Comparison of ENCODE assay signal across 23 mouse cellular contexts in genomic region chr8:82195112-82195511, GRCm38 (mm10).
A peak's percentile ranks its signal among the peaks of the same experiment; 100 is the strongest.
DNase-seq lines count a peak whose midpoint lies in the region; ATAC-seq and TF ChIP-seq lines count a peak whose summit lies in the region.
"Had no signal": no experiment of that assay in that cellular context is flagged by ENCODE, and none has a peak within 500 bp of the region (broad histone marks: within the 10 kb centered on the region; RNA-seq: fewer than 3 reads in every experiment).

No protein-coding gene starts in this region.

- no peaks in the 10 kb centered on the region for H3K27me3 ChIP-seq in embryonic facial prominence, embryonic 11.5 days (ENCODE audit: control insufficient read depth, insufficient read depth, low read length)
- no peaks in the 10 kb centered on the region for H3K27me3 ChIP-seq in embryonic facial prominence, embryonic 10.5 days (replicated peaks; ENCODE audit: low read depth, poor library complexity, severe bottlenecking)
- H3K27me3 ChIP-seq: heart, embryonic 13.5 days; Patski; stomach, embryonic 15.5 days had no signal

- no peak overlapping the region for H3K27ac ChIP-seq in embryonic facial prominence, embryonic 11.5 days (replicated peaks; ENCODE audit: low read depth, low read length)
- H3K27ac ChIP-seq in embryonic facial prominence, embryonic 10.5 days (replicated peaks): no peak overlapping the region
- H3K27ac ChIP-seq: heart, embryonic 13.5 days; stomach, embryonic 15.5 days had no signal

- no peak overlapping the region for H3K4me3 ChIP-seq in embryonic facial prominence, embryonic 11.5 days (ENCODE audit: low read depth, low read length)
- H3K4me3 ChIP-seq in embryonic facial prominence, embryonic 10.5 days: no peak overlapping the region
- H3K4me3 ChIP-seq: heart, embryonic 13.5 days; myocyte; stomach, embryonic 15.5 days had no signal

- intact Hi-C loops in heart, postnatal 36 days (cut with DNase I): no loop called here
- intact Hi-C loops in left cerebral cortex, postnatal 36 days (cut with DNase I): no loop called here

- H3K4me1 ChIP-seq in embryonic facial prominence, embryonic 11.5 days (ENCODE audit: control insufficient read depth, insufficient read depth, low read length): no peaks in the 10 kb centered on the region
- H3K4me1 ChIP-seq in embryonic facial prominence, embryonic 10.5 days: no peaks in the 10 kb centered on the region
- H3K4me1 ChIP-seq: stomach, embryonic 15.5 days had no signal

- TF ChIP-seq CTCF in brain, embryonic 14.5 days (IDR thresholded peaks at IDR 0.05; ENCODE audit: borderline replicate concordance, extremely low read depth, insufficient read depth, insufficient read length): no peak

- peak; percentile 4 for DNase-seq in embryonic facial prominence, embryonic 11.5 days (ENCODE audit: low spot score)
- no peak for DNase-seq in embryonic facial prominence, embryonic 10.5 days (ENCODE audit: low spot score)
- peak; percentile 4 for DNase-seq in heart, adult 8-10 months (ENCODE audit: low spot score)
- no peak for DNase-seq in heart, postnatal 36 days
- DNase-seq in left cerebral cortex, adult 11 months (ENCODE audit: low spot score): peak; percentile 6
- no peak for DNase-seq in left cerebral cortex, postnatal 36 days (ENCODE audit: low spot score in 2 of 2)
- DNase-seq in brain, embryonic 14.5 days (ENCODE audit: low read depth): peak; percentile 32
- no peak for DNase-seq in adrenal gland, postnatal 14 days
- DNase-seq: adrenal gland, adult 8-10 months; cerebellum, adult 11-12 months; cerebellum, postnatal 14 days; gastrocnemius, postnatal 36 days; kidney, adult 11 months; liver; right cerebral cortex, postnatal 25 days had no signal

- no peak overlapping the region for H3K9ac ChIP-seq in embryonic facial prominence, embryonic 11.5 days (replicated peaks; ENCODE audit: low read length)
- H3K9ac ChIP-seq: heart, embryonic 13.5 days; stomach, embryonic 15.5 days had no signal

- 68% methylated on average over 5 of the region's 5 CpGs for WGBS in embryonic facial prominence, embryonic 11.5 days
- WGBS in embryonic facial prominence, embryonic 10.5 days: 78% methylated on average over 5 of the region's 5 CpGs

- TF ChIP-seq POLR2A in brain, embryonic 14.5 days (IDR thresholded peaks at IDR 0.05; ENCODE audit: borderline replicate concordance, extremely low read depth, insufficient read depth, insufficient read length, poor library complexity, severe bottlenecking): no peak

- ATAC-seq in embryonic facial prominence, embryonic 11.5 days (replicated peaks; ENCODE audit: insufficient number of reproducible peaks, low FRiP score, low TSS enrichment, low read depth): no peak
- ATAC-seq: CD4-positive, CD25-positive, alpha-beta regulatory T cell, adult 4 months; forebrain, embryonic 14.5 days; lung, postnatal 0 days; Patski had no signal

- no peaks in the 10 kb centered on the region for H3K9me3 ChIP-seq in embryonic facial prominence, embryonic 11.5 days (replicated peaks; ENCODE audit: control insufficient read depth, low read length)
- H3K9me3 ChIP-seq in embryonic facial prominence, embryonic 10.5 days: no peaks in the 10 kb centered on the region
- H3K9me3 ChIP-seq: heart, embryonic 13.5 days; stomach, embryonic 15.5 days had no signal

- H3K36me3 ChIP-seq in embryonic facial prominence, embryonic 11.5 days (replicated peaks; ENCODE audit: control insufficient read depth, insufficient read depth, low read depth, low read length): no peaks in the 10 kb centered on the region
- no peaks in the 10 kb centered on the region for H3K36me3 ChIP-seq in embryonic facial prominence, embryonic 10.5 days (replicated peaks)
- H3K36me3 ChIP-seq: heart, embryonic 13.5 days; stomach, embryonic 15.5 days had no signal

- no peak overlapping the region for H3K4me2 ChIP-seq in embryonic facial prominence, embryonic 11.5 days (ENCODE audit: low read depth, low read length)
- H3K4me2 ChIP-seq: heart, embryonic 13.5 days; midbrain, embryonic 11.5 days; stomach, embryonic 15.5 days had no signal

Comparison
In these comparisons a context has a peak if more than half of its experiments do, and no peak if none do; other contexts are left out.
1. DNase-seq: peak in embryonic facial prominence, embryonic 11.5 days (single experiment), heart, adult 8-10 months (single experiment), left cerebral cortex, adult 11 months (single experiment) and brain, embryonic 14.5 days (single experiment); none in embryonic facial prominence, embryonic 10.5 days (single experiment), heart, postnatal 36 days (0 of 2), left cerebral cortex, postnatal 36 days (0 of 2) and adrenal gland, postnatal 14 days (single experiment).